Mouse (Mus musculus): ENCODE results near the gene Slc13a4.
A peak's percentile ranks its signal among the peaks of the same experiment; 100 is the strongest.

Gene Slc13a4

GRCm38 (mm10) chr6:35308037-35308436 is at the start of gene Slc13a4:
Gene Slc13a4, minus strand, starts transcription at chr6:35308131.
- no peak for DNase-seq (ENCODE audit: low read depth)

- DNase-seq (ENCODE audit: low read depth): no peak
These were observed 47.4 kb upstream of the Slc13a4 start for GRCm38 (mm10) chr6:35355320-35355719.

GRCm38 (mm10) chr6:35354622-35354998 is 46.7 kb upstream of the Slc13a4 start:
- no peak for DNase-seq (ENCODE audit: low read depth)

- DNase-seq (ENCODE audit: low read depth): no peak
These were observed 46.1 kb upstream of the Slc13a4 start for GRCm38 (mm10) chr6:35353846-35354621.

- no peak for DNase-seq (ENCODE audit: low read depth)
These were observed 45.5 kb upstream of the Slc13a4 start for GRCm38 (mm10) chr6:35353416-35353815.

- DNase-seq (ENCODE audit: low read depth): no peak
These were observed 44.9 kb upstream of the Slc13a4 start for GRCm38 (mm10) chr6:35352867-35353266.

GRCm38 (mm10) chr6:35351826-35352225 is 43.9 kb upstream of the Slc13a4 start:
- DNase-seq (ENCODE audit: low read depth): no peak

GRCm38 (mm10) chr6:35349784-35350183 is 41.9 kb upstream of the Slc13a4 start:
- no peak for DNase-seq (ENCODE audit: low read depth)

- DNase-seq (ENCODE audit: low read depth): no peak
These were observed 30.7 kb upstream of the Slc13a4 start for GRCm38 (mm10) chr6:35338640-35339039.

- no peak for DNase-seq (ENCODE audit: low read depth)
These were observed 29.9 kb upstream of the Slc13a4 start for GRCm38 (mm10) chr6:35337836-35338235.

- no peak for DNase-seq (ENCODE audit: low read depth)
These were observed 27.5 kb upstream of the Slc13a4 start for GRCm38 (mm10) chr6:35335452-35335851.

- DNase-seq (ENCODE audit: low read depth): no peak
These were observed 26.3 kb upstream of the Slc13a4 start for GRCm38 (mm10) chr6:35334278-35334677.

GRCm38 (mm10) chr6:35333632-35334031 is 25.7 kb upstream of the Slc13a4 start:
- no peak for DNase-seq (ENCODE audit: low read depth)

GRCm38 (mm10) chr6:35330834-35331233 is 22.9 kb upstream of the Slc13a4 start:
- DNase-seq (ENCODE audit: low read depth): peak; percentile 34

- peak; percentile 11 for DNase-seq (ENCODE audit: low read depth)
These were observed 22.0 kb upstream of the Slc13a4 start for GRCm38 (mm10) chr6:35329956-35330355.

GRCm38 (mm10) chr6:35326111-35326515 is 18.2 kb upstream of the Slc13a4 start, which contains the start of gene Fam180a:
Gene Fam180a, minus strand, starts transcription at chr6:35326141.
- peak; percentile 96 for DNase-seq (ENCODE audit: low read depth)

GRCm38 (mm10) chr6:35324306-35324705 is 16.4 kb upstream of the Slc13a4 start:
- DNase-seq (ENCODE audit: low read depth): no peak

GRCm38 (mm10) chr6:35323046-35323445 is 15.1 kb upstream of the Slc13a4 start:
- peak; percentile 85 for DNase-seq (ENCODE audit: low read depth)

- DNase-seq (ENCODE audit: low read depth): no peak
These were observed 13.2 kb upstream of the Slc13a4 start for GRCm38 (mm10) chr6:35321105-35321504.

- DNase-seq (ENCODE audit: low read depth): no peak
These were observed 11.9 kb upstream of the Slc13a4 start for GRCm38 (mm10) chr6:35319850-35320249.

- no peak for DNase-seq (ENCODE audit: low read depth)
These were observed 5.6 kb upstream of the Slc13a4 start for GRCm38 (mm10) chr6:35313520-35313919.

GRCm38 (mm10) chr6:35309406-35309805 is 1.5 kb upstream of the Slc13a4 start:
- DNase-seq (ENCODE audit: low read depth): peak; percentile 51

- DNase-seq (ENCODE audit: low read depth): no peak
These were observed 795 bp downstream of the Slc13a4 start for GRCm38 (mm10) chr6:35307136-35307535.

- no peak for DNase-seq (ENCODE audit: low read depth)
These were observed 4.5 kb downstream of the Slc13a4 start for GRCm38 (mm10) chr6:35303355-35303900.

Data from NIH3T3 (cell line).